Mouse (Mus musculus): ENCODE measurements around the gene Tfeb.

GRCm38 (mm10) chr17:47708972-47709371 is 27.9 kb upstream of the Tfeb start:
- TF ChIP-seq CTCF (IDR thresholded peaks at IDR 0.05; ENCODE audit: low read depth, low read length) (no peak), POLR2A (IDR thresholded peaks at IDR 0.05; ENCODE audit: extremely low read depth, insufficient read depth, low read length) (no peak)
